Mouse (Mus musculus): Measurements from ENCODE around the gene Ccr1l1. TPM values are rescaled to one million over a fixed set of nuclear protein-coding genes. Genes with fewer than 3 reads are reported as not detected.

Ccr1l1 gene
- not detected in 2 replicates for polyA plus RNA-seq (2015; fragmentation: Nextera tagmentation; extraction: Ambion mirVana)

GRCm38 (mm10) chr9:123978308-123978707 is at the start of gene Ccr1l1:
Ccr1l1 (minus strand) TSS chr9:123978408.
- Histone ChIP-seq H3K27ac (replicated peaks) (no peak within 1 kb of the TSS), H3K36me3 (no peaks in the 10 kb centered on the region), H3K9ac (replicated peaks) (no peak within 1 kb of the TSS), H3K4me1 (no peaks in the 10 kb centered on the region), H3K9me3 (replicated peaks) (no peaks in the 10 kb centered on the region), H3K4me3 (replicated peaks) (no peak within 1 kb of the TSS), H3K27me3 (replicated peaks) (no peaks in the 10 kb centered on the region), H3K4me2 (no peak within 1 kb of the TSS)
- no peak for ATAC-seq (ENCODE audit: low FRiP score)
- WGBS, result 70% methylated on average over 1 of the region's 1 CpGs

- Histone ChIP-seq H3K36me3 (no peaks in the 10 kb centered on the region), H3K4me1 (no peaks in the 10 kb centered on the region), H3K9ac (replicated peaks) (no peak within 1 kb of the TSS), H3K4me2 (no peak within 1 kb of the TSS), H3K9me3 (replicated peaks) (no peaks in the 10 kb centered on the region), H3K27me3 (replicated peaks) (no peaks in the 10 kb centered on the region), H3K4me3 (replicated peaks) (no peak within 1 kb of the TSS), H3K27ac (replicated peaks) (no peak within 1 kb of the TSS)
- 94% methylated on average over 1 of the region's 1 CpGs for WGBS
- ATAC-seq (ENCODE audit: low FRiP score), result no peak
Measured at GRCm38 (mm10) chr9:124021672-124022071, 43.5 kb upstream of the Ccr1l1 start, which contains the start of gene Ccr3. Ccr3 (plus strand) TSS chr9:124021972.

DNA sequence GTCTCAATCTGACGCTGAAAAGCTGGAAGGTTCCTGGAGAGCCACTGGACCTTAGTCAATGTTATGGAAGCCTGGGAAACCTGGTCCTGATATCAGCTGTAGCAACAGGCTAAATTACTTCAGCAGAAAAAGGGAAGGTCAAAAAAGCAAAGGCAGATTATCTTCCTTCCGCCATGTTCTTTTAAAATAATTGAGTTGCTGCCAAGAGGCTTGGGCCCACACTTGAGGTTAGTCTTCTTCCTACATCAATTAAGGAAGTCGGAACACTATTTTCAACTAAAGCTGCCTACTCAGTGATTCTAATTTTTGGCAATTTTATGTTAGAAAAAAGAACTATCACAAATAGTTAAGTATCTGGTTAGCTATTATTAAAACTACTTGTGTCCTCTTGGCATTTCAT is 41.7 kb upstream of the Ccr1l1 start:
- WGBS, result 93% methylated on average over 3 of the region's 3 CpGs
- no peak overlapping the region for H3K9ac ChIP-seq (replicated peaks)
- no peak overlapping the region for H3K27ac ChIP-seq (replicated peaks)
- H3K9me3 ChIP-seq (replicated peaks), result no peaks in the 10 kb centered on the region
- H3K4me3 ChIP-seq (replicated peaks), result no peak overlapping the region
- no peaks in the 10 kb centered on the region for H3K27me3 ChIP-seq (replicated peaks)
- H3K4me1 ChIP-seq, result no peaks in the 10 kb centered on the region
- H3K36me3 ChIP-seq, result no peaks in the 10 kb centered on the region
- ATAC-seq (ENCODE audit: low FRiP score), result no peak
- no peak overlapping the region for H3K4me2 ChIP-seq

- no peak for ATAC-seq (ENCODE audit: low FRiP score)
- no peak overlapping the region for H3K27ac ChIP-seq (replicated peaks)
- H3K4me1 ChIP-seq, result no peaks in the 10 kb centered on the region
- H3K9ac ChIP-seq (replicated peaks), result no peak overlapping the region
- 84% methylated on average over 2 of the region's 2 CpGs for WGBS
- no peaks in the 10 kb centered on the region for H3K9me3 ChIP-seq (replicated peaks)
- H3K36me3 ChIP-seq, result no peaks in the 10 kb centered on the region
- H3K27me3 ChIP-seq (replicated peaks), result no peaks in the 10 kb centered on the region
- no peak overlapping the region for H3K4me2 ChIP-seq
- no peak overlapping the region for H3K4me3 ChIP-seq (replicated peaks)
Measured at GRCm38 (mm10) chr9:124016048-124016447, 37.8 kb upstream of the Ccr1l1 start.

GRCm38 (mm10) chr9:124014985-124015652 is 36.9 kb upstream of the Ccr1l1 start:
- Histone ChIP-seq H3K36me3 (no peaks in the 10 kb centered on the region), H3K9me3 (replicated peaks) (no peaks in the 10 kb centered on the region), H3K4me2 (no peak overlapping the region), H3K27me3 (replicated peaks) (no peaks in the 10 kb centered on the region), H3K9ac (replicated peaks) (no peak overlapping the region), H3K4me1 (no peaks in the 10 kb centered on the region), H3K27ac (replicated peaks) (no peak overlapping the region), H3K4me3 (replicated peaks) (no peak overlapping the region)
- ATAC-seq (ENCODE audit: low FRiP score), result no peak
- WGBS, result 79% methylated on average over 2 of the region's 2 CpGs

- no peak for ATAC-seq (ENCODE audit: low FRiP score)
- H3K9ac ChIP-seq (replicated peaks), result no peak overlapping the region
- no peaks in the 10 kb centered on the region for H3K9me3 ChIP-seq (replicated peaks)
- no peak overlapping the region for H3K4me3 ChIP-seq (replicated peaks)
- H3K4me2 ChIP-seq, result no peak overlapping the region
- no peaks in the 10 kb centered on the region for H3K27me3 ChIP-seq (replicated peaks)
- no peaks in the 10 kb centered on the region for H3K4me1 ChIP-seq
- H3K27ac ChIP-seq (replicated peaks), result no peak overlapping the region
- no peaks in the 10 kb centered on the region for H3K36me3 ChIP-seq
- 93% methylated on average over 3 of the region's 3 CpGs for WGBS
Measured at GRCm38 (mm10) chr9:124013270-124013669, 35.1 kb upstream of the Ccr1l1 start.

DNA sequence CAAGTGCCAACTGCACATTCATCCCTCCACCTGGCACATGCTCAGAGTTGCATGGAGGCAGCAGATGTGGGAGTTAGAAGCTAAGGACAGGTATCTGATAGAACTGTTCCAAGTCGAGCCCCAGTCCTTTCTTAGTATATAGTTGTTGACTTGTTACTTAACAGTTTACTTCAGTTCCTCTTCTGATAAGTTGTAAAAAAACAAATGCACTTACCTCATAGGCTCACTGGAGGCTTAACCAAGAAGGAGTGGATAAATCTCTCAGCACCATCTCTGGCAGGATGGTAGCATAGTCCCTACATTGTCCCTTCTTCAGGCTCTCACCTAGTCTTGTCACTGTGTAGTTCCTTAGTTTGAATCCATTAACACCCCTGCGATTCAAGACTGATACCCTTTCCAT is 34.5 kb upstream of the Ccr1l1 start:
- H3K4me2 ChIP-seq, result no peak overlapping the region
- ATAC-seq (ENCODE audit: low FRiP score), result no peak
- no peak overlapping the region for H3K4me3 ChIP-seq (replicated peaks)
- no peaks in the 10 kb centered on the region for H3K4me1 ChIP-seq
- no peak overlapping the region for H3K9ac ChIP-seq (replicated peaks)
- H3K27me3 ChIP-seq (replicated peaks), result no peaks in the 10 kb centered on the region
- H3K27ac ChIP-seq (replicated peaks), result no peak overlapping the region
- H3K36me3 ChIP-seq, result no peaks in the 10 kb centered on the region
- no peaks in the 10 kb centered on the region for H3K9me3 ChIP-seq (replicated peaks)
- WGBS, result 78% methylated on average over 2 of the region's 2 CpGs

- ATAC-seq (ENCODE audit: low FRiP score), result no peak
Measured at GRCm38 (mm10) chr9:123999784-124000183, 21.6 kb upstream of the Ccr1l1 start.

DNA sequence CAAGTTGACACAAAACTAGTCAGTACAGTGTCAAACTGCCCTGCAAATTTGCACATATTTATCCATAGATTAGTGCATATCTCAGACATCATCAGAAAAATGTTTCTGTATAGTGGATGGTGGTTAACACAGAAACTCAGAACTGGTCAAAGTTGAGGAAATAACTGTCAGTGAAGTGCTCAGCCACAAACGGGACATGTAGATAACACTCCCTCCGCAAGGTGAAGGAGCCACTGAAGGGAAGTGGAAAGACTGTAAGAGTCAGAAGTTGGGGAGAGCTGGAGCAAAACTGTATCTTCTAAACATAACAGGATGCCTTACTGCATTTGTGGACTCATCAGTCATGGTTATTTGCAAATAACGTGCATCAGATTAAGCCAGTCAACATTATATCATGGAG is 19.5 kb upstream of the Ccr1l1 start:
- no peak for ATAC-seq (ENCODE audit: low FRiP score)
- H3K9ac ChIP-seq (replicated peaks), result no peak overlapping the region
- 79% methylated on average over 3 of the region's 3 CpGs for WGBS
- no peak overlapping the region for H3K27ac ChIP-seq (replicated peaks)
- H3K9me3 ChIP-seq (replicated peaks), result no peaks in the 10 kb centered on the region
- no peaks in the 10 kb centered on the region for H3K27me3 ChIP-seq (replicated peaks)
- no peak overlapping the region for H3K4me2 ChIP-seq
- H3K36me3 ChIP-seq, result no peaks in the 10 kb centered on the region
- H3K4me3 ChIP-seq (replicated peaks), result no peak overlapping the region
- H3K4me1 ChIP-seq, result no peaks in the 10 kb centered on the region

More at GRCm38 (mm10) chr9:123999784-124000183, 21.6 kb upstream of the Ccr1l1 start:
- no peaks in the 10 kb centered on the region for H3K9me3 ChIP-seq (replicated peaks)
- 89% methylated on average over 2 of the region's 2 CpGs for WGBS
- H3K9ac ChIP-seq (replicated peaks), result no peak overlapping the region
- no peak overlapping the region for H3K27ac ChIP-seq (replicated peaks)
- H3K27me3 ChIP-seq (replicated peaks), result no peaks in the 10 kb centered on the region
- no peak overlapping the region for H3K4me2 ChIP-seq
- no peak overlapping the region for H3K4me3 ChIP-seq (replicated peaks)
- no peaks in the 10 kb centered on the region for H3K36me3 ChIP-seq
- no peaks in the 10 kb centered on the region for H3K4me1 ChIP-seq

DNA sequence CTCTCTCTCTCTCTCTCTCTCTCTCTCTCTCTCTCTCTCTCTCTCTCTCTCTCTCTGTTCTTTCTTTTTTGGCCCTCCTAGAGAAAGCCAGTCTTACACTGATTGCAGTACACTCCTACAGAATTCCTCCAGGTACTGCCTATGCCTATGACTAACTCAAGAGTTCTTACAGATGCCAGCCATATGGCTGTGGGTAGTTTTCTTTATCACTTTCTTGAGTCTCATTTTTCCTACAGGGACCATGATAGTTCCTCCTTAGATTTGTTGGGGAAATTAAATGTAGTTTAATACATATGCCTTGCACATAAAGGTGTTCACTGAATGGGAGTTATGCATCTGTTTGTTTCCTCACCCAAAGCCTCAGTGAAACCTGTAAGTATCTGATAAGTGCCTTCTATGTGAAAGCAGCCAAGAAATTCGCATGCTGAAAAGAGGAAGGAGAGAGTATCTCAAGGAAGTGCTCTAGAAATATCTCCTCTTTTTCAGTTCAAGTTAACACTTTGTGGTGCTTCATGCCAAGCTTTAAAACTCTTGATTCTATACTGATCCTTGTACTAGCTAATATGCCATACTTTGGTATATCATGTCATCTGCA is 13.2 kb upstream of the Ccr1l1 start:
- ATAC-seq (ENCODE audit: low FRiP score), result no peak
- WGBS, result 53% methylated on average over 1 of the region's 1 CpGs
- no peaks in the 10 kb centered on the region for H3K27me3 ChIP-seq (replicated peaks)

GRCm38 (mm10) chr9:123989671-123990070 is 11.5 kb upstream of the Ccr1l1 start:
- H3K9me3 ChIP-seq (replicated peaks), result no peaks in the 10 kb centered on the region
- ATAC-seq (ENCODE audit: low FRiP score), result no peak
- no peak overlapping the region for H3K4me3 ChIP-seq (replicated peaks)
- H3K4me1 ChIP-seq, result no peaks in the 10 kb centered on the region
- H3K36me3 ChIP-seq, result no peaks in the 10 kb centered on the region
- 76% methylated on average over 3 of the region's 3 CpGs for WGBS
- no peak overlapping the region for H3K4me2 ChIP-seq
- H3K9ac ChIP-seq (replicated peaks), result no peak overlapping the region
- H3K27ac ChIP-seq (replicated peaks), result no peak overlapping the region
- no peaks in the 10 kb centered on the region for H3K27me3 ChIP-seq (replicated peaks)

More for the DNA sequence above, 13.2 kb upstream of the Ccr1l1 start:
- no peaks in the 10 kb centered on the region for H3K4me1 ChIP-seq
- H3K4me2 ChIP-seq, result no peak overlapping the region
- H3K36me3 ChIP-seq, result no peaks in the 10 kb centered on the region
- no peak overlapping the region for H3K4me3 ChIP-seq (replicated peaks)
- no peak overlapping the region for H3K27ac ChIP-seq (replicated peaks)
- H3K9me3 ChIP-seq (replicated peaks), result no peaks in the 10 kb centered on the region
- H3K9ac ChIP-seq (replicated peaks), result no peak overlapping the region

DNA sequence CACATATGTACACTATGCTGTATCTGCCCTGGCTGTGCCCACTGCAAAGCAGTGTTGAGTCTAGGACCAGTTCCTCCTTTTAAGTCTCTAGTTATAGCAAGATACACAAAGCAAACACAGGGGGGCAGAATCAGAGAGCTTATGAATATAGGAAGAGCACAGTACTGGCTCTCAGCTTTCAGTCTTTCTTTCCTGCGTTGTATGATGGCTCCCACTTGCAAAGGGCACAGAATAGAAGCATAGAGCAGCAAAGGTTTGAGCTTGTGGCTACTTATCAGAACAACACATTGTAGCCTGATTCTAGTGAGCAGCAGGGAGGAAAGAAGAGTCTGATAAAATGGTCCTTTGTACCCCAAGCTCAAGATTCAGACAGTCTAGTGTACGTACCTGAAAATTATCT is 8.0 kb upstream of the Ccr1l1 start:
- Histone ChIP-seq H3K4me3 (replicated peaks) (no peak overlapping the region), H3K36me3 (no peaks in the 10 kb centered on the region), H3K9ac (replicated peaks) (no peak overlapping the region), H3K4me2 (no peak overlapping the region), H3K4me1 (no peaks in the 10 kb centered on the region), H3K27me3 (replicated peaks) (no peaks in the 10 kb centered on the region), H3K9me3 (replicated peaks) (no peaks in the 10 kb centered on the region), H3K27ac (replicated peaks) (no peak overlapping the region)
- ATAC-seq (ENCODE audit: low FRiP score), result no peak
- WGBS, result 90% methylated on average over 2 of the region's 2 CpGs

Measured in neural tube, embryonic 15.5 days (tissue).